Mouse (Mus musculus) brain, adult 2 months (tissue): Measurements from ENCODE around the gene Rela.
"Not testable (repeated sequence)": the region's sequence is repeated elsewhere in the genome, so short reads cannot be mapped to it uniquely, and the experiment has no call there.

Experiments
- DNase-seq: peaks from one replicate; pipeline ENCODE4 v3.0.0; 2011; ENCODE audit warnings: low read depth, low spot score

The Rela gene

DNA sequence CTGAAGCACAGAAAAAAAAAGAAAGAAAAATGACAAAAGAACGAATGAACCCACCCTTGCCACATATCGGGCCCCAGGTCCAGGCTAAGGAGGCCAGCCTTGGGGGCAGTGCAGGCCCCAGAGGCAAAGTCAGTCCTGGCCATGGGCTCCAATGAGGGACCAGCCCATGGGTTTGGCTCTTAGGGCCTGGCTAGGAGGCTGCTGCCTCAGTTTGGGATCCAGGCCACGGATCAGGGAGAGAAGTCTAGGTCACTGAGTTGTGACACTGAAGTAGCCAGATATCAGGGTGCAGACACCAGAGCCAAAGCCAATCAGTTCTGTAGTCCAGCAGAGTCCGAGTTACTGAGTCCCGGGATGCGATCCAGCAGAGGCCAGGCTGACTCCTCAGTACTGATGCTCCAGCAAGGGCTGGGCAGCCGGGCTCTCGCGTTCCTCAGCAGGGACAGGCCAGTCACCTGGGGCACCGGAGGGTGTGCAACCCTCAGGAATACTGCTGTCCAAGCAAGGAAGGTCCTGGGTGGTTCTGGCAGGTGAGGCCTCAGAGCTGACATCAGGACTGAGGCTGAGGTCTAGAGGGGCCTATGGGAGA lies 27.5 kb downstream of the Rela start:
- no peak for DNase-seq

- no peak for DNase-seq
Measured at GRCm38 (mm10) chr19:5665465-5665864, 28.2 kb downstream of the Rela start.

- DNase-seq: no peak
Measured at GRCm38 (mm10) chr19:5666386-5666785, 29.1 kb downstream of the Rela start.

GRCm38 (mm10) chr19:5668372-5668771 lies 31.1 kb downstream of the Rela start:
- DNase-seq: no peak

DNA sequence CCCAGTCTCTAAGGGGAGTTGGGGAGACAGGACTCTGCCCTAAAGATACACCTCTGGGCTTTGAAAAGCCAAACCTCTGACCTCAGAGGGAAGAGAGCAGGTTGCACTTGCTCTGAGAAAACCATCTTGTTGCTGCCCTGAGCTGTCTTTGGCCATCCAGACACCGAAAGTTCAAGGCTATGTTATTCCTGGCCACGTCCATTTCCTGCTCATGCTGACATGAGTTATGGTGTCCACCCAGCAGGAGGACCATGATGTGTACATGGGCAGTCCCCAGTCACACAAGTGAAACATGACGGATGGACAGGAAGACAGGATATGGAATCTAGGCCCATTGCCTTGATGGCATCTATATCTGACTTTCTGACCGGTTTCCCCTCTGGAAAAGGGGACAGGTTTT lies 43.1 kb downstream of the Rela start:
- no peak for DNase-seq

DNA sequence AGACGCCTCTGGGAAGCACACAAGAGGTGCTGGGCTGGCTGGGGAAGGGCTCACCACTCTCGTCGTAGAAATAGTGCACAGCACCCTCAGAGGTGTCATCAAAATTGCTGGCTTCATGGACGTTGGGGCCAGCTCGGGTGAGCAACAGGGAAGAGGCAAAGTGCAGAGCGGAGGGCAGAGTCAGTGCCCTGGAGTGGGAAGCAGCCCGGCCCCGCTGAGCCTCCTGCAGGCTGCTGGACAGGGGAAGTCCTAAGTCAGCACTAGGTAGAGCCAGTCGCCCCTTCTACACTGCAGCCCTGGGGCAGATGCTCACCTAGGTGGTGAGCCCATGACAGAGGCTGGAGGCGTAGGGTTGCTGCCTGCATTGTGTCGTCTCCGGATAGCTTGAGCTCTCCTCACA lies 47.0 kb downstream of the Rela start:
- DNase-seq: no peak

DNA sequence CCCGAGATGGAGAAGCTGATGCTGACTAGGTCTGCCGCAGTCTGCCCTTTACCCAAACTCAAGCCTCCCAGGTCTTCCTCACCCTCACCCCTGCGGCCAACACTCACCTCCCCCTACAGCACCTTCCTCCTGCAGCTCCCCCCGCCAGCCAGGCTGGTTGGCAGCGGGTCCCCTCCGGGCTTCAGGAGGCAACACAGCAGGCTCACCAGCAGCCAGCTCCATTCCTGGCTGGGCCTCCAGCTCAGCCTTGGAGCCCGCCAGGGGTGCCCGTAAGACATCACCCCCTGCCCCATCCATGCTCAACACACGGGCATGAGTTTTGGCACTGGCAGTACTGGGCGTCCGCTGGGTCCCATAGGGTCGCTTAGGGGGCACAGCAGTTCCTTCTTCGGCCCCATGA lies 47.7 kb downstream of the Rela start:
- DNase-seq: no peak

DNA sequence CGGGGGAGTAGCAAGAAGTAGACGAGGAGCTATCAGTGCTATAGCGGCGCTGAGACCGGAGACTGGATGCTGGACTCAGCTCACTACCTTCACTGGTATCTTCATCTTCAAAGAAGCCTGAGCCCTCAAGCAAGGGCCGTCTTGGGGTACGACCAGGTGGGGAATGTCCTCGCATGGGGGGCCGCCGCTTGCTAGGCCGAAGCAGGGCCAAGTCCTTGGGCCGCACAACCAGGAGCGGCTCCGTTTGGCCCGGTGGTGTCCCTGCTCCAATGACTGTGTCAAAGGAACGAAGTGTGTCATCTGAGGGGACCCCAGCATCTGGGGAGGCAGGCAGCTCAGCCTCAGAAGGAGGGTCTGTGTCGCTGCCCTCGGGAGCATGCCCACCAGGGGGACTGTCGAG lies 48.1 kb downstream of the Rela start:
- DNase-seq: no peak

GRCm38 (mm10) chr19:5685861-5686260 lies 48.6 kb downstream of the Rela start:
- DNase-seq: no peak

DNA sequence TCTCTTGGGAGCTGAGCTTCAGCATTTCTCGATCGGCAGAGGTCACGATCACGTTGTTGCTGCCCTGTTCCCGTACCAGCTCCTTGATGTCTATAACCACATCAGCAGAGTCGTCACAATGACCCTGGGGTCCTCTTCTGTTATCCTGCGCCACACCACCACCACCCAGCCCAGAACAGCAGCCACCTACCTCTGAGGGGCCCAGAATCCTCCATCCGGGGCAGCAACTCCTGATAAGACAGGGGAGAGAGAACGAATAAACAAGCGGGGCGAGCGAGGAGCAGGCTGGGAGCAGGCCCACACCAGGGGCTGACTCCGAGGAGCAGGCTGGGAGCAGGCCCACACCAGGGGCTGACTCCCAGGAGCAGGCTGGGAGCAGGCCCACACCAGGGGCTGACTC lies 49.2 kb downstream of the Rela start:
- no peak for DNase-seq

GRCm38 (mm10) chr19:5686954-5687353 lies 49.7 kb downstream of the Rela start:
- not testable (repeated sequence) for DNase-seq

- no peak for DNase-seq
Measured at GRCm38 (mm10) chr19:5687738-5688137, 50.5 kb downstream of the Rela start.

DNA sequence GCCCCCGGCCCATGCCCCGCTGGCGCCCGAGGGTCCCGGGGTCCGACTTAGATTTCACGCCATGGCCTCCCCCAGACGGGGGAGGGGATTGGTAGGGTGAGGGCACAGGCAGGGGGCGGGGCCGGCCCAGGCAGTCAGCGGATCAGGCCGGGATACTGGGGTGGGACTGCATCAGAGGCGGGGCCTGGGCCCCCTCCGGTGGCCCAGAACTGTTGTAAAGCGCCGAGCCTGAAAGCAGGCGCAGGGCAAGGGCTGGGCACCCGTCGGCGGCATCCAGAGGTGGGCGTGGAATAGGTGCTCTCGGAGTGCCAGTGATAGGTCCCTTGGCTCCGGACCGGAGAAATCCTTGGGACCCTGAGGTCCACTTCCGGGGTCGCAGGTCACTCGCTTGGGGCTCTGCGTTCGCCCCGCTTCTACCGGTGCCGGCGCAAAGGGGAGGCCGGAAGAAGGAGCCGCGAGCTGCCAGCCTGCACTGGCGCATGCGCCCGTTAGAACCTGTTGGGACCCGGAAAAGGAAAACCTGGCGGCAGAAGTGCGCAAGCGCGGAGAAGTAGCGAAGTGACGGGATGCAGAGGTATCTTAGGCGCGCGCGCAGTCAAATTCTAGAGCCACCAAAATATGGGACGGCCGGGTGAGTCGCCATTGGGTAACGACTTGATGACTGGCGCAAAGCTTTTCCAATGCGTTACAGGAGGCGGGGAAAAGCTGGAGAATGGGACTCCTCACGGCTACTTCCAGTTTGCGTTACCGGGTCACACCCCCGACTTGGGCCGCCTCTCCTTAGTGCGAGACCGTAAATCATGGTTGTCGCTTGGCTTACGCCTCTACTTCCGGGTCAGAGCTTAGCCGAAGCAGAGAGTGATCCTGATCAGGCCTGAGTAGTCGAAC lies 51.2 kb downstream of the Rela start, which contains the start of the genes Map3k11 and Pcnx3:
Gene Map3k11, plus strand, starts transcription at position 543 of the 888 bp plus-strand sequence.
Gene Pcnx3, minus strand, starts transcription at position 709 of the 888 bp plus-strand sequence.
- DNase-seq: peak; percentile 100

GRCm38 (mm10) chr19:5689088-5689428 lies 51.8 kb downstream of the Rela start:
- DNase-seq: no peak

- peak; percentile 93 for DNase-seq
Measured at GRCm38 (mm10) chr19:5689565-5690342, 52.5 kb downstream of the Rela start.

GRCm38 (mm10) chr19:5690343-5690735 lies 53.1 kb downstream of the Rela start:
- DNase-seq: no peak

GRCm38 (mm10) chr19:5691601-5692000 lies 54.3 kb downstream of the Rela start:
- DNase-seq: no peak

- peak; percentile 88 for DNase-seq
Measured at GRCm38 (mm10) chr19:5692086-5692912, 55.0 kb downstream of the Rela start.

DNA sequence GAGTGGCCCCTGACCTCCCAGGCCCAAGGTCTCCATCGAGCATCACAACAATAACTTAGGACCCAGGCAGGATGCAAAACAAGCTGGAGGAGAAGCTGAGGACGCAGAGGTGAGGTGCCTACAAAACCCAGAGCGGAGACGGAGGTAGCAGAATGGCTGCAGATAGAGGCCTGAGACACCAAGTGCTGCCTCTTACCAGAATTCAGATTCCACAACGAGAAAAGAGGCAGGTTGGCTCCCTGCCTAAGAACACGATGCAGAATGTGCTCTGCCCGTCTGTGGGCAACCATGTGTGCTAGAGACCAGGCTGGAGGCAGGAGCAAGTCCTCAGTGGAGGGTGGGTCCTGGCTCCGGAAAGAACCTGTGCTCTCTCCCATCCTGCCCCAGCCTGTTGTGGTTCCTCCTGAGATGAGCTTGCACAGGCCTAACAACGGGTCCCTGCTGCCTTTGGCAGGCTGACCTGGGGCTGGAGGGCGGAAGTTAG lies 55.7 kb downstream of the Rela start:
- DNase-seq: no peak

- DNase-seq: no peak
Measured at GRCm38 (mm10) chr19:5693801-5694200, 56.5 kb downstream of the Rela start.

DNA sequence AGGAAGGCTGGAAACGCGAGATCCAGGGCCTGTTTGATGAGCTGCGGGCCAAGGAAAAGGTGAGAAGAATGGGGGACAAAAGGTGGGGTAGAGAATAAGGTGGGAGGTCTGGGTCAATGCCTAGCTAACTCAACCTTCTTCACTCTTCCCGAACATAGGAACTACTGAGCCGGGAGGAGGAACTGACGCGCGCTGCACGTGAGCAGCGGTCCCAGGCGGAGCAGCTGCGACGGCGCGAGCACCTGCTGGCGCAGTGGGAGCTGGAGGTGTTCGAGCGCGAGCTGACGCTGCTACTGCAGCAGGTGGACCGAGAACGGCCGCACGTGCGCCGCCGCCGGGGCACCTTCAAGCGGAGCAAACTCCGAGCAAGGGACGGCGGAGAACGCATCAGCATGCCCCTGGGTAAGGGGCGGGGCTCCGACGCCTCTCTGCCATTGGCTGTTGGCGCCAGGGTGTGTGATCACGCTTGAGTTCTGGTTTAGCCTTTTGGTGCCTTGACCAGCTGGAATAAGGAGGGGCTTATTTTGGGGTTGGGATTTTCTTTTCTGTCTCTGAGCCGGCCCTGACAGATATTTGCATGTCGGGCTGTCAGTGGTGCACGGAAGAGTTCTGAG lies 58.7 kb downstream of the Rela start:
- DNase-seq: no peak
